Mouse (Mus musculus): ENCODE measurements around the gene Tirap.

The Tirap gene

DNA sequence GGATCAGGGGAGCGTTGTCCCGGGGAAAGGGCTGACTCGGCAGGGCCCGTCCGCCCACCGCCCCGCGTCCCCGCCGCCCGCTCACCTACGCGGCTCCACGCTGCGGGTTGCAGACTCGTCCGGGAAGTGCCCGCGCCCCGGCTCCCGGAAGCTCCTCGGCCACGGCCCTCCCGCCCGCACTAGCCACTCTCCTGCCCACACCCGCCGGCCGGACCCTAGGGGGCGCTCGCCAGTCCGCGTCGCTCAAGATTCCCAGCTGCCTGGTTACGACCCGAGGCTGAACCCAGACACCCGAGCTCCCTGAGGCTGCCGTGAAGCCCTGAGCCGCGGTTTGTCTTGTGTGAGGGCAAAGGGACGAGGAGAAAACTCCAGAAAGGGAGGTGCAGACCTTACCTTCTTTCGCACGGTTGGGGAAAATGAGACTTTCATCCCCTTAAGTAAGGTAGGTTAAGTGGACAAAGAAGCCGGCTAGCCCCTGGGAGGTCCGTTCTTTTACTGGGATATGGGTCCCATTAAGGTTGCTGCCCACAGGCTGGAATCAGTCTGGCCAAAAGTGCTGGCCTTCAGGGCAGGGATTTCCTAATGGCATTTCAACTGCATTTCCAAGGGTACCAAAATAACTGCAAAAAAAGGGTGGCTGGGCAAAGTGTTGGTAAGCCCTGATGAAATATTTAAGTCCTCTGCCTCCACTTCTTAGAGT is at the start of gene Tirap, which contains the start of gene Srpr:
Gene Tirap (minus strand): TSS at position 520 of the 700 bp plus-strand sequence.
Gene Srpr (plus strand): TSS at position 404 of the 700 bp plus-strand sequence.
- peak; percentile 87 for DNase-seq (ENCODE audit: low read depth, low spot score)

DNA sequence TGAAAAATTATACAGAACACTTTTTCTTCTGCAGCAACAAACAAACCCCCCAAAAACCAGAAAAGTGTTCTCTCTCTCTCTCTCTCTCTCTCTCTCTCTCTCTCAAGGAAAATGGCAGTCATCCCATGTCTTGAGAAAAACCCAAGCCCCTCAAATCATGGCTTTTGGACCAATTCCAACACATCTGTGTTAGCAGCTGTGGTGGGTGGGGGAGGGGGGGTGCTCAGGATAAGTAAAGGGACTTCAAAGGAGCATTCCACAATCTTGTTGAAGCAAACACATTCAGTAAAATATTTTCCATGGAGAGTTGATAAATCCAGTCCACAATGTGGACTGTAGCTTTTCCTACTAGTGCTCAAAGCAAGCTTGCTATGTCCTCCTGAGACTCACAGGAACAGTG is 49.4 kb upstream of the Tirap start:
- DNase-seq (ENCODE audit: low read depth, low spot score), result no peak

DNA sequence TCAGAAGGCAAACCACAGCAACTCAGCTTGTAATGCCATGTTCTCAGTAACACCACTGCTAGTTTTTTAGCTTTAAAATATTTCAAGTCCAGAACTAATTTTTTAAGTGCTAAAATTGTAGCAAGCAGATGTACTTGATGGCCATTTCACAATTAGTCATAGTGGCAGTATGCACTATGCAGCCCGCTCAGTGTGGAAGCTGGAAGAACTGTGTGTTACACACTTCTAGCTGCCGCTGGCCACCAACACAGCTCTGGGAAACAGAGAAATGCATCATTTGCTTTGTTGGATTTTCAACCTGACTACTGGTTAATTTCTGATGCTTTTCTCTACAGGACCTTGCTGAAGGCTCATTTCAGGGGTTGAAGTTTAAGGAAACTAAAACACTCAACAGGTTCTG is 47.3 kb upstream of the Tirap start:
- peak; percentile 41 for DNase-seq (ENCODE audit: low read depth, low spot score)

DNA sequence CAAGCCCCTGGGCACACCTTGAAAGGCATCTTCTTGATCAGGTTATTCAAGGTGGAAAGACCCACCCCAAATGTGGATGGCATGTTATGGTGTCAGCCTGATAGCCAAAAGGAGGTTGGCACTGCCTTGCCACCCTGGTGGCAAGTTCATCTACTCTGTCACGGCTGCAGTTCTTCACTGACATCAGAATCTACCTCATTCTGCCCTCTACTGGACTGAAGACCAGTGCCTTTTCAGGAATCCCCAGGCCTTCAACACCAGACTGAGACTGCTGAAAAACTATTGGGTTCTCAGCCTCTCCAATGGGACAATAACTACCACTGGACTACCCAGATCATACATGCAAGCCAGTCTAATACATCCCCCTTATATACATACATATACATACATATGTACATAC is 39.6 kb upstream of the Tirap start:
- DNase-seq (ENCODE audit: low read depth, low spot score), result peak; percentile 23

DNA sequence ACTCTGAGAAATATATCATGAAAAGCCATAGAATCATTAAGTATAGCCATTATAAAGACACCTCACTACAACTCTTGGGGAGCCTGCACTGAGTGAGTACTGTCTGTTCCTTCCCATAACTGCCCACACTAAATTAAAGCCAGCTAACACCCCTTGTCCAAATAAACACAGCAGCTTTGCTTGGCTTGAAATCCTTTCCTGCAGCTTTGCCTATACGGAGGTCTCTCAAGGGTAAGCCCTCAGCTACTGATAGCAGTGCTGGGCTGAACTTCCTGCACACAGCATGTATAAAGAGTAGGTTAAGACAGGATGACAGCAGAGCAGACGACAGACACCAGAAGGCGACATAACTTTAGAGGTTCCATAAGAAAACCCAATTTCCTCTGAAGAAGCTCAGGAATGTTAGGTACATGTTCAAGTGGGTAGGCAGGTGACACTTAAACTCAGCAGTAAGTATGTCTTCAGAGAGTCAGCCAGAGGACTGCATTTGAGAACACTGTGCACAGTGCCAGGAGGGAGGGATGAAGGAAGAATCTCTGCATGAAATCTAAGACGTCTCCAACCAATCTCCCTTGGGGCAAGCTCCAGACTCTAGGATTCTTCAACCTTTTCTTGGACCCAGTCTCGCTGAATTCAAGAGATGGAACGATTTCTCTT is 39.0 kb upstream of the Tirap start:
- no peak for DNase-seq (ENCODE audit: low read depth, low spot score)

DNA sequence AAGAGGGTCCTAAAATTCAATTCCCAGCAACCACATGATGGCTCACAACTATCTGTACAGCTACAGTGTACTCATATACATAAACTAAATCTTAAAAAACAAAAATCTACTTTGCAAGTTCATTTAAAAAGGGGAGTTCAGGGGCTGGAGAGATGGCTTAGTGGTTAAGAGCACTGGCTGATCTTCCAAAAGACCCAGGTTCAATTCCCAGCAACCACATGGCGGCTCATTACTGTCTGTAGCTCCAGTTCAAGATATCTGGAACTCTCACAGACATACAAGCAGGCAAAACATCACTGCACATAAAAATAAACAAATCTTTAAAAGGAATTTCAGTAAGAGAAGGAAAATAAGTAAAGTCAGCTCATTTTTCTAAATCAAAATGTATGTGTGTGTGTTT is 38.3 kb upstream of the Tirap start:
- DNase-seq (ENCODE audit: low read depth, low spot score), result no peak

DNA sequence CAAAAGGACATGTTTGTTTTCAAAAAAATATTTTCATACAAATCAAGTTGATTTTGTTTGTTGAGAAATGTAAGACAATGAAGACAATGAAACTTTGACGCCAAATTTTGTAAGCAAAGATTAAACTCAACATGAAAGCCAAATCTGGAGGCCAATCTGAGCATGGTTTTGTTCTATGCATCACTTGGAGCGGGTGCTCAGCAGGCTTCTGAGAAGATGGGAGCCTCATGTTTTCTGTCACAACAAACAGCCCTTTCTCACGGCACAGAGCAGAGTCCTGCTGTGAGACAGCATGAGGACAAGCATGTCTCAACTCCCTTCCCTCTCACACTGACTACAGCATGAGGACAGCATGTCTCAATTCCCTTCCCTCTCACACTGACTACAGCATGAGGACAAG is 35.9 kb upstream of the Tirap start:
- DNase-seq (ENCODE audit: low read depth, low spot score), result no peak

DNA sequence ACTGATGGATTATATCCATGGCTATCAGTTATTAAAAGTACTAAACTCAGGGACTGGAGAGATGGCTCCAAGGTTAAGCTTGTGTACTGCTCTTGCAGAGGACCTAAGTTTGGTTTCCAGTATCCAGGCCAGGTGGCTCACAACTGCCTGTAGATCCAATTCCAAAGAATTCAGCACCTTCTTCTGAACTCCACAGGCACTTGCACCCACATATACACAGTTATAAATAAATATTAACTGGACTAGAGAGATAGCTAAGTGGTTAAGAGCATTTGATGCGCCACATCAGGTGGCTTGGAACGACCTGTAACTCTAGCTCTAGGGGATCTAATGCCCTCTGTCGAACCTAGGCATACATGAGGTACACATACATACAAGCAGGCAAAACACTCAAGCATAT is 28.6 kb upstream of the Tirap start:
- no peak for DNase-seq (ENCODE audit: low read depth, low spot score)

DNA sequence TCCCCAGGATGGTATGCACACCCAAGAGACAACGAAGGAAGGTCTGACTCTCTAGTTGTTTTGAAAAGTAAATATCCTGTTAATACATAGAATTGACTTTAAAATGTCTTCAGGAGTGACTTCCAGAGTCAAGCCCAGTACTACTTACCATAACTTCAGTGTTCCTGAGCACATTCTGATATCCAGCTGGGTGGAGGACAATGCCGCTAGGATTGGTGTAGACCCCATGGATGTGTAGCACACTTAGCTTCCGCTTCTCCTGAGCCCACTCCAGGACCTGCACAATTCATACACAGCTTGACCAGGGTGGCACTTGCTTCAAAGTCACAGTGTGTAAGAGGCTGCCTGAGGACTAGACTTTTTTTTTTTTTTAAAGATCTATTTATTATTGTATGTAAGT is 23.4 kb upstream of the Tirap start:
- no peak for DNase-seq (ENCODE audit: low read depth, low spot score)

DNA sequence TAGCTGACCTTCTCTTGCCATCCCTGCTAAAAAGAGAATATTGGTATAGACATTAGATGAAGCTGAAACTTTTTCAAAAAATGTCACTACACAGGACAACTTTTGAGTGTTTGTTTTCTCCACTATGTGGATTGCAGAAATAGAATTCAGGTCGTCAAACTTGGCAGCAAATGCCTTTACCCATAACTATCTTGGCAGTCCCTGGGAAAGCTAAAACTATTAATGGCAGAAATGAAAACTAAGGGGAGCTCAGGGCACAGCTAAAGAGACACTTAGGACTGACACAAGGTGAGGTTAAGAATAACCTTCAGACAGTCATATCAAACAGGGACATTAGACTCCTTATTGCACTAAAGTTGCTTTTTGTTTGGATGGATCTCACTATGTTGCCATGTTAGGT is 17.9 kb upstream of the Tirap start:
- DNase-seq (ENCODE audit: low read depth, low spot score), result no peak

DNA sequence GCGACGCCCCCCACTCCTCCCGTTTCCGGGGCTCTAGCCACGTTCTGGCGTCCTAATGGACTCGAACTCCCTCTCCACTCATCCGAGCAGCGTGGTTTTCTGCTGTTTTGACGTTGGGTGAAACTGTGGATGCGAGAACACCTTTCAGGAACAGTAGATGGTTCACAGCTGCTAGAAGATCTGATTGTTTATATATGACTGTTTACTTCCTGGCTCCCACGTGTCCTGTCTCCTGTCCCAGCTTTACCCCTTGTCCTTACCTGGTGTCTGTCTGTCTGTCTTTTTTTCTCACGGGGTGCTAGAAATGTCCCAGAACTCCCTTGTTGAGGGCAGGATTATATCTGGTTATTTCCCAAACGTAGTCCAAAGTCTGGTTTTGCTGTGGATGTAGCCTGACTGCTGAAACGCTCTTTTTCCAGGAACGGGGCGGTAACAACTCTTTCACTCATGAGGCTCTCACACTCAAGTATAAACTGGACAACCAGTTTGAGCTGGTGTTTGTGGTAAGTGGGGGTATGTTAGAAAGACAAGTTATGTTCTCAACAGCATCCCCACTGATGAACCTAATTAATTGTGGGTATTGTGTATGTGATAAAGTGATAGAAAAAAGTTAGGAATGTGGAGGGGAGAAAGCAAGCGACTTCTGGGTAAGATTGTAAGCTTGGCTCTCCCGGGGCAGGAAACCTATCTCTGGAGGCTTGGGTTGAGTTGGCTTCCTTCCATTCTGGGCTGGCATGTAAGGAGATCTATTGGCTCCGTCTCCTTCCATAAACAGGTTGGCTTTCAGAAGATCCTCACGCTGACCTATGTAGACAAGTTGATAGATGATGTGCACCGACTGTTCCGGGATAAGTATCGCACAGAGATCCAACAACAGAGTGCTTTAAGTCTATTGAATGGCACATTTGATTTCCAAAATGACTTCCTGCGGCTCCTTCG is 11.8 kb upstream of the Tirap start:
- no peak for DNase-seq (ENCODE audit: low read depth, low spot score)

DNA sequence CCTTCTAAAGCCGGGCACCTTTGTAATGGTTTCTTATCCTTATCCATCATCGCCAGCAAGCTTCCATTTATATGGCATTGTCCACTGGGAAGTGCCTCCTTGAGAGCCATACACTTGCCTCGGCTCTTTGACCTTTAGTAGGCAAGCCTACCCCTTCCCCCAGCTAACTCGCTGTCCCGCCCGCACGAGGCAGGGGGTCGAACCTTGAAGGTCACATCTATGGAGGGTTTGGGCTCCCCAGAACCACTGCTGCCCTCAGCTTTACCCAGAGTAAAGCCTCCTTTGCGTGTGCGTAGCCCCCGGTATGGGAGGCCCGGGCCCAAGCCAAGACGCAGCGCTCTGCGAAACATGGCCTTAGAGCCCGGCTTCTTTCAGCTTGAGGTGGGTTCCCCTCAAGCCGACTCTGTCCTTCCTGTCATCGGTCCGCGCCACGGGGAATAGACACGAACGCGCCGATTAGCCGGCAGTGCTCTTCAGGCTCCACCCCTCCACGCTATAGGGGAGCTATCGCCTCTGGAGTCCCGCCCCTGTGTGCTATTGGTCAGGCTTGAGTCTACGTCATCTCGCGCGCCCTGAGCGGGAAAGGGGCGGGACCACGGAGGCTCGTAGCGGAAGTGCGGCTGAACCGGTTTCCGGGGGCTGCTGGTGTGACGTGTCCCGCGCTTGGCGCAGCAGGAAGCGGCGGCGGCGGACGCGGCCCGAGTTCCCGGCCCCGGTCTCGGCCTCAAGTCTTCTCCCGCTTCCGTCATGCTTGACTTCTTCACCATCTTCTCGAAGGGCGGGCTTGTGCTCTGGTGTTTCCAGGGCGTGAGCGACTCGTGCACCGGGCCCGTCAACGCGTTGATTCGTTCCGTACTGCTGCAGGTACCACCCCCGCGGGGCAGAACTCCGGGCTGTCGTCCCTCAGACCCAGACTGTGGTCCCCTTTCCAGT is 10.7 kb upstream of the Tirap start, which contains the start of gene Foxred1:
Gene Foxred1 (minus strand): TSS at position 514 of the 933 bp plus-strand sequence.
- peak; percentile 99 for DNase-seq (ENCODE audit: low read depth, low spot score)

DNA sequence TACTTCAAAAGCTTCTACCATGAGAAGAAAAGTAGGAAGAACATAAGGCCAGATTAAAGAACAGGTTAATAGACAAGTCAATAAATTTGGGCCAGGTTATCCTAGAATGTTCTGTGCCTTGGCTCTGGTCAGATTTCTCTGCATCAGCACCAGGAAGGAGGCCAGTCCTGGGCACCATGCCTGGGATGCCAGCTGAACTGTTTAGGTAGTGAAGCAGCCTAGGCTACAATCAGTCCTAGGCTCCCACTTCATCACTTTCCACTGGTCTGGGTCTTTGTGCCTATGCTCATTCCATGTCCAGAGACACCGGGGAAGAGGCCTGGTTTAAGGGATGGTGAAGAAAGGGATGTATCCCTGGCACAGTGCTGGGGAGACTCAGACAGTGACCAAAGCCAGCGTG is 4.3 kb upstream of the Tirap start:
- DNase-seq (ENCODE audit: low read depth, low spot score), result no peak

DNA sequence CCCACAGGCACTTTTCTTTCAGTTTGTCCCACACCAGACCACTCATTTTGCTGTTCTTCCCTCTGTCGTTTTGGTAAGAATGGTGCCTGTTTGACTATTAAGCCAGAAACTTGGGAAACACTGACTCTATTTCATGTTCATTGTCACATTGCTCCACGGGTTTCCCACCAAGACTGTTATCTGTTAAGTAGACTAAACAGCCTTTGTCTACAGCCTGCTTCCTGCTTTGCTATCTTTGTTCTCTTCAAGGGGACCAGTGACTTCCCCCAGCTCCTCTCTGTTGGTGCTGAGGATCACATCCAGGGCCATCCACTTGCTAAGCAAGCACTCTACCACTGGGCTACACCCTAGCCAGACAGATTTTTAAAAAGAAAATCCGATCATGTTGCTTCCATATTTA is 3.4 kb upstream of the Tirap start:
- DNase-seq (ENCODE audit: low read depth, low spot score), result no peak

DNA sequence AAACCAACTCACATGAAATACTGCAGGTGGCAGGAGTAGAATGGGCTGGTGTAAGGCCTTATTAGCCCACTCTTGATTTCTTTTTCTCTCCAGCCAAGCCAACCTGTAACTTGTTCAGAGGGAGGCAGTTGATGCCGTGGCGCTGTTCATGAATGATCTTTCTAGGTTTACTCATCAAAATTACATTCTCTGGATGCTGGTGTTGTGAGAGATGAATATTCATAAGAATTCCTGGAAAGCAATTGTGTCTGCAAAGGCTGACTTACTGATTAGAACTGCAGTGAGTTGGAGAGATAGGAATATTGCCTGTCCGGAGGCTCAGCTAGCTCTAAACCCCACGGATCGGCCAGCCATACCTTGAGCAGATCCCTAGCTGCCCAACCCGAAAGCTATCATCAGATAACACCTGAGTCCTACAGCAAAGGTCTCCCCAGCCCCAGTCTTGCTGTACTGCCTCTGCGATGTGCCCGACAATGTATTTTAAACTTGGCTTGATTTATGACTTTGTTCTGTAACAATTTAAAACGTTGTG is 504 bp upstream of the Tirap start:
- DNase-seq (ENCODE audit: low read depth, low spot score), result peak; percentile 17

DNA sequence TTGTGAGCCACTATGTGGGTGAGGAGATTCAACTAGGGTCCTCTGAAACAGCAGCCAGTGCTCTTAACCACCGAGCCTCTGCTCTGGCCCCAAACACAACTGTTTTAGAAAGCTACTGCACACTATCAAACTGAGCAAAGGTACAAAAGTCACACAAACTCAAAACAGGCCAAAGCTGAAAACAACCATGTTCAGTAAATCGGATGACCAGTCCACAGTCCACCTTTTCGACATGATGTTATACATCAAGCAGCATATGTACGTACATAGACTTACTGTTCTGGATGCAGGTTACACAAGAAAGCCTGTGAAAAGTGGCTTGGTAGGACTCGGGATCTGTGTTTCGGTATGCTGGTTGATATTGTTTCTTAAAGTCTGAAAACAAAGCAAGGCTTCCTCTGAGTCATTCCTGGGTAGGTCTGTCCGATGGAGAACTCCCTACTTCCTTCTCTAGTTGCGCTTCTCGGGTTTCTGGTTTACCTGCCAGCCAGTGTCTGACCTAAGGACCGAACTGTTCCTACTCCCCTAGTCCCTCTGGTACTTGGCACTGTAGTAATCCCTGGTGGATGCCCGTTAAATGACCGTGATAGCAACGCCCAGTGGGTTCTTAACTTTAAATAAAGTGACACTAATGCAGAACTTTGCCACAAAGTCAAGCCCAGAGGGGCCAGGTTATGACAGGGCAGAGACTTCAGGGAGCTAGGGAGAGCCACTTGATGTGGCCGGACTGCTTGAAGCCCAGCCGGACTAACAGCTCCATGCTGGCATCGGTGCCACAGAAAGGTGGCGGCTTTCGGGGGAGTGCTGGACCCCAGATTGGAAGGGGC is 933 bp downstream of the Tirap start:
- peak; percentile 70 for DNase-seq (ENCODE audit: low read depth, low spot score)

DNA sequence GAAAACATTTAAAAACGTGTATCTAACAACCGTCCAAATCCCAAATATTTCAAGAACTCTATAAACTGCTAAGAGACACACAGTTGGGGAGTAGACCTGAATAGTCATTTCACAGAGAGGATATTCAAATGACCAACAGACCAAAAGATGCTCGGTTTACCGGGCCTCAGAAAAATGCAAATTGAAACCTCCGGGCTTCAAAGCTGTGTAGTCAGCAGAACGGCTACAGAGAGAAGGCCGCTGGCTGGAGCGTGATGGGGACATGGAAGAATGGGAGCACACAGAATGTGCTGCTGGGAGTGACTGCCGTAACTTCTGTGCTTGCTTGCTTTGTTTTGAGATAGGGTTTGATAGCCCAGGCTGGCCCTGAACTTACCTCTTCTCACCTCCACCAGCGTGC is 1.7 kb downstream of the Tirap start:
- peak; percentile 77 for DNase-seq (ENCODE audit: low read depth, low spot score)

DNA sequence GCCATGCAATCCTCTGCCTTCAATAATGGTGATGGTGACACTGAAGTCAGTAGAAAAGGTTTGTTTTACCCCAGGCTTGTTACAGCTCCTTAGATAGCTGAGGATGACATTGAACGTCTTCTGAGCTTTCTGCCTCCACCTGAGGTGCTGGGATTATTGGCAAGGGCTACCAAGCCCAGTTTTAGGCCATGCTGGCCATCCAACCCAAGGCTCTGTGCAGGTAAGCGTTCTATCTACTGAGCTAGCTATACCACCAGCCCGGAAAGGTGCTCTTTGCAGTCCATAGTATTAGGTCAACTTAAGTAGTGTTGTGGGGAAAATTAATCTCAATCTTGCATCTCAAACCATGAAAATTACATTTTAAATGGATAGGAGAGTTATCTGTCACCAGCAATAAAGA is 2.5 kb downstream of the Tirap start:
- no peak for DNase-seq (ENCODE audit: low read depth, low spot score)

DNA sequence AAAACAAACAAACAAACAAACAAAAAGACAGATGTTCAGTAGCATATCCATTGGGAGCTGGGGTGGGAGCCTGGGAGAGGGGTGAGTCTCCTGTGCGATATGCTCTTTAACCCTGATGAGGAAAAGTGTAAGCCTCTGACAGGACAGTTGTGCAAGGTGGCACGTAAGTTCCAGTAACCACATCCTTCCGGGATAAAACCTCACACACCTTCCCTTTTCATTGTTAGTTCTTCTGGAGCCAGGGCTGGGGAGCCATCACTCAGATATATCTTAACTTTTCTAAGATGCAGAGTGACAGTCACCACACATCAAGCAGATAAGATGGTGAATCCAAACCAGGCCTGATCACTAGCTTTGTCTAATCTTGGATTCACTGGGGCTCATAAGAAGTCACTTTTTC is 6.0 kb downstream of the Tirap start:
- DNase-seq (ENCODE audit: low read depth, low spot score), result no peak

DNA sequence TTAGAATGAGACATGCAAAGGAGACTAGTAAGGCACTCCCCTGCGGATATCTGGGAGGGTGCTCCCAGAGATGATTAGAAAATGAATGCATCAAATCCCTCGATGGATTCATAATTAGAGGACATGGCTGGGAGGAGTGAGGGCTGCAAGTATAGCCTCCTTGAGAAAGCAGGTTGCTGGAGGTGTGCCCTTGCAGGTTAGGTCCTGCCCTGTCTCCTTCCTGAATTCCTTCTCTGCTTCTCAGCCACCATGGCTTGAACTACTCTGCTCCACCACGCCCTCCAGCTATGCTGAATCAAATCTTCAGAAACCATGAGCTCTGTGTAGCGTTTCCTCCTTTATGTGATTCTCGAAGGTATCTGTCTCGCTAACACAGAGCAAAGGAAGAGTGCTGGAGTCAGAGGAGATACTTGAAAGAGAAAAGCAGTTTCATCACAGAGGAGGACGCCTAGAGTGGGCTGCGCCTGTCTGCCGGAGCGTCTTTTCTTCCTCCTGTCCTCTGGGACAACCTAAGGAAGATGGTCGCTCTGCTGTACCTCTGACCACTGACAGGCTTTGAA is 7.0 kb downstream of the Tirap start:
- no peak for DNase-seq (ENCODE audit: low read depth, low spot score)
